Mouse (Mus musculus): ENCODE measurements around the gene C1ql1. TPM values are rescaled to one million over a fixed set of nuclear protein-coding genes. Genes with fewer than 3 reads are reported as not detected.

Gene C1ql1
- polyA plus RNA-seq, 1 experiment from 2014 or later = 7.9 TPM

DNA sequence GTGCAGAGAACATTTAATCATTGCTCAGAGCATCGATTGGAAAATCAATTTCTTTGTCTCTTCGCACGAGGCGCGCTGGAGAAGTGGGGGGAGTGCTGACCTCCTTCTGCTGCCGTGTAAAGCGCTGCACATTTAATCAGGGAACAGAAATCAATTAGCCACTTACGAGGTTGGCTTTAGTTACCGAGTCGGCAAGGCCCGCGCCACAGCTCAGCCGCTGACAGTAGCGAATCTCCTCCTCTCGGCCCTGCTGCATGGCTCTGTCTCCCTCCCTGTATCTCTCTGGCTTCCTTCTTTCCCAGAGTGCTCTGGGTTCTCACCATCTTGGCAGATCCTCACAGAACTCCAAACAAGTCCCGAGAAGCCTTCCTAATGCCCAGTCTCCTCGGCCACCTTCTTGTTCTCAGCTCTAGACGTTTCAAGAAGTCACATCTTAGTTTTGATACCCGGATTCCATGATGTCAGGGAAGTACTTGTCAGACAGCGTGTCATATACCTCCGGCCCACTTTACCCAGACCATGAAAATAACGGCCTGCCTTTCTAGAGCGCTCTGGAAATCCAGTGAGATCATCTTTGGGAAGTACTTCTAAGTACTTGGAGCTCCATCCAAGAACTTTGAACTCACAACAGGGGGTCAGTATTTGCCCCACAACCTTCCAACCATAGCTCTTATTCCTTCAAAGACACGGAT, 17.5 kb upstream of the C1ql1 start:
- Histone ChIP-seq H3K27me3 (ENCODE audit: control insufficient read depth, insufficient read depth, low read depth, low read length) (no peaks in the 10 kb centered on the region), H3K4me2 (ENCODE audit: low read length) (peak overlapping the region; percentile 48), H3K27ac (ENCODE audit: low read length) (peak overlapping the region; percentile 81), H3K36me3 (ENCODE audit: control insufficient read depth, insufficient read depth, low read length) (no peaks in the 10 kb centered on the region), H3K4me3 (ENCODE audit: low read depth, low read length) (no peak overlapping the region), H3K9ac (ENCODE audit: low read depth, low read length) (peak overlapping the region; percentile 55), H3K4me1 (ENCODE audit: control insufficient read depth, insufficient read depth, low read length) (peaks cover 19% of the 10 kb centered on the region), H3K9me3 (replicated peaks; ENCODE audit: control insufficient read depth, low read length, poor library complexity, severe bottlenecking) (no peaks in the 10 kb centered on the region)
- 18% methylated on average over 24 of the region's 24 CpGs for WGBS
- peak; percentile 49; the same call in 1 of the 2 replicates for ATAC-seq

DNA sequence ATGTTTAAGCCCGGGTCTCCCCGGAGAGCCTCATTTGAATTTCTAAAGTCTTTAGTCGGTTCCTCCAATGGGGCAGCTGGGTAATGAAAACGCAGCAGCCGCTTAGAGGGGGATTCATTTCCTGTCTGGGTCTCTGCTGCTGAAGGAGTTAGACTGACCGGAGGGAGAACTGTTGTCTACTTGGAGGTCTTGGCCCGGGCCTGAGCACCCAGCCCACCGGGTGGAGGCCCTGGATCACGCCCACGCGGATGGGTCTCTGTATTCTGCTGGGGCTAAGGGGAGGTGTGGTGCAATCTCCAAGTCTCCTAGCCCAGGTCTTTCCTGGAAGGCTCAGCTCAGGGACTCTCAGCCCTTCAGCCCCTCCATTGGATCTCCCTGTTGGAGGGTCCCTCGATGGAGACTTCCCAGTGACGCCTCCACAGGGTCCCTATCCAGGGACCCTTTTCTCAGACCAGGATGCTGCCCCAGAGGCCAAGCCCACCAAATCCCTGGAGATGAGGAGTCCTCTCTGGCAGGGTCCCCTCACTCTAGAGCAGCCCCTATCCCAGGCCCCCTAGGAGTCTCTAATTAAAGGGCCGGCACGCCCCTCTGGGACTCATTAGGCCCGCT, 16.9 kb upstream of the C1ql1 start:
- Histone ChIP-seq H3K27me3 (ENCODE audit: control insufficient read depth, insufficient read depth, low read depth, low read length) (no peaks in the 10 kb centered on the region), H3K9ac (ENCODE audit: low read depth, low read length) (peak overlapping the region; percentile 55), H3K36me3 (ENCODE audit: control insufficient read depth, insufficient read depth, low read length) (no peaks in the 10 kb centered on the region), H3K4me3 (ENCODE audit: low read depth, low read length) (peak overlapping the region; percentile 6; the same call in 1 of the 2 replicates), H3K27ac (ENCODE audit: low read length) (peak overlapping the region; percentile 81), H3K4me1 (ENCODE audit: control insufficient read depth, insufficient read depth, low read length) (peaks cover 19% of the 10 kb centered on the region), H3K4me2 (ENCODE audit: low read length) (peak overlapping the region; percentile 48), H3K9me3 (replicated peaks; ENCODE audit: control insufficient read depth, low read length, poor library complexity, severe bottlenecking) (no peaks in the 10 kb centered on the region)
- peak; percentile 64; the same call in 1 of the 2 replicates for ATAC-seq
- WGBS = 2% methylated on average over 16 of the region's 16 CpGs

DNA sequence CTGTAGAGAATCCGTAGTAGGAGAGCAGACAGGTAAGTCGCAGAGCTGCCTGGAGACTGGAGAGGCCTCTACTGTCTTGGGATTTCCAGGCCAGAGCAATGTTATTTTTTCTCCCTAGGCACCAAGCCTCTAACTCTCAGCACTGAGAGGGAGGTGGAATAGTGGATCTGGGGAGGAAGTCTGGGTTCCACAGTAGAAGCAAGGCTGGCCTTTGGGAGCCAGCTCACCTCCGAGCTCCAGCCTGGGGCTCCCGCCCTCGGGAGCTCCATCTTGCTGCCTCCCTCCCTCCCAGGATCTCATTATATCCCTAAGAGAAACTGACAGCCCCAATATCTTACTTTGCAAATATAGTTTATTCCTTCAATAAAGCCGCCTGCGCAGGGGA, 16.4 kb upstream of the C1ql1 start:
- Histone ChIP-seq H3K27me3 (ENCODE audit: control insufficient read depth, insufficient read depth, low read depth, low read length) (no peaks in the 10 kb centered on the region), H3K4me1 (ENCODE audit: control insufficient read depth, insufficient read depth, low read length) (peaks cover 19% of the 10 kb centered on the region), H3K9ac (ENCODE audit: low read depth, low read length) (peak overlapping the region; percentile 55; the same call in 1 of the 2 replicates), H3K27ac (ENCODE audit: low read length) (peak overlapping the region; percentile 45; the same call in 1 of the 2 replicates), H3K36me3 (ENCODE audit: control insufficient read depth, insufficient read depth, low read length) (no peaks in the 10 kb centered on the region), H3K4me2 (ENCODE audit: low read length) (peak overlapping the region; percentile 48), H3K9me3 (replicated peaks; ENCODE audit: control insufficient read depth, low read length, poor library complexity, severe bottlenecking) (no peaks in the 10 kb centered on the region), H3K4me3 (ENCODE audit: low read depth, low read length) (no peak overlapping the region; the same call in 1 of the 2 replicates)
- WGBS = 18% methylated on average over 7 of the region's 7 CpGs
- no peak for ATAC-seq

DNA sequence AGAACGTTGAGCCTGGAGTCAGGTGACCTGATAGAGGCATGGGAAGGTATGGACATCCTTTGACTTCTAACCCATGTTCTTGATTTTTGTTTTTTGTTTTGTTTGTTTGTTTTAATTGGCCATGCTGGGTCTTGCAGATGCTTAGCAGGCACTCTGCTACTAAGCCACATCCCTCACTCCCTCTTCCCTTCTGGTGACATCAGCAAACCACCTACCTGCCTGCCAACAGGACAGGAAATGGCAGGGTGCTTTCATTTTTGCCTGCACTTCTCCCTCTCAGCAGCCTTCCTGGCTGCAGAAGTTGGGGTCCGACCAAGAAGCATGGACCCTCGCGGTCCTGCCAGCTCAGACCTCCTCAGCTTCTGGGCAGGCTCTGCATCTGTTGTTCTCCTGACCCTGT, 14.6 kb upstream of the C1ql1 start:
- ATAC-seq = no peak
- 98% methylated on average over 4 of the region's 4 CpGs for WGBS

DNA sequence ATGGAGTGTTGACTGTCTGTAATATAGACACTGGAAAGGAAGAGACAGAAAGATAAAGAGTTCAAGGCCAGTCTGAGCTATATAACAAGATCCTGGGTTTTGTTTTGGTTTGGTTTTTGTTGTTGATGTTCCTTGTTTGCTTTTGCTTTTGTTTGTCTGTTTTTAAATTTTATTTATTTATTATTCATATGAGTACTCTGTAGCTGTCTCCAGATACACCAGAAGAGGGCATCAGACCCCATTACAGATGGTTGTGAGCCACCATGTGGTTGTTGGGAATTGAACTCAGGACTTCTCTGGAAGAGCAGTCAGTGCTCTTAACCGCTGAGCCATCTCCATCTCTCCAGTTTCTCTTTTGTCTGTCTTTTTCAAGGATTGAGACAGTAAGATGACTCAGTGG, 12.4 kb upstream of the C1ql1 start:
- Histone ChIP-seq H3K9ac (ENCODE audit: low read depth, low read length) (no peak overlapping the region), H3K4me2 (ENCODE audit: low read length) (no peak overlapping the region), H3K27me3 (ENCODE audit: control insufficient read depth, insufficient read depth, low read depth, low read length) (no peaks in the 10 kb centered on the region), H3K27ac (ENCODE audit: low read length) (no peak overlapping the region), H3K36me3 (ENCODE audit: control insufficient read depth, insufficient read depth, low read length) (no peaks in the 10 kb centered on the region), H3K9me3 (replicated peaks; ENCODE audit: control insufficient read depth, low read length, poor library complexity, severe bottlenecking) (no peaks in the 10 kb centered on the region), H3K4me3 (ENCODE audit: low read depth, low read length) (no peak overlapping the region), H3K4me1 (ENCODE audit: control insufficient read depth, insufficient read depth, low read length) (peaks cover 15% of the 10 kb centered on the region)
- WGBS = 94% methylated on average over 1 of the region's 1 CpGs
- ATAC-seq = no peak

More for the DNA sequence above, 14.6 kb upstream of the C1ql1 start:
- H3K27ac ChIP-seq (ENCODE audit: low read length) = no peak overlapping the region
- no peaks in the 10 kb centered on the region for H3K9me3 ChIP-seq (replicated peaks; ENCODE audit: control insufficient read depth, low read length, poor library complexity, severe bottlenecking)
- H3K36me3 ChIP-seq (ENCODE audit: control insufficient read depth, insufficient read depth, low read length) = no peaks in the 10 kb centered on the region
- no peak overlapping the region for H3K4me2 ChIP-seq (ENCODE audit: low read length)
- H3K4me1 ChIP-seq (ENCODE audit: control insufficient read depth, insufficient read depth, low read length) = peaks cover 23% of the 10 kb centered on the region
- no peak overlapping the region for H3K4me3 ChIP-seq (ENCODE audit: low read depth, low read length)
- no peaks in the 10 kb centered on the region for H3K27me3 ChIP-seq (ENCODE audit: control insufficient read depth, insufficient read depth, low read depth, low read length)
- H3K9ac ChIP-seq (ENCODE audit: low read depth, low read length) = no peak overlapping the region

DNA sequence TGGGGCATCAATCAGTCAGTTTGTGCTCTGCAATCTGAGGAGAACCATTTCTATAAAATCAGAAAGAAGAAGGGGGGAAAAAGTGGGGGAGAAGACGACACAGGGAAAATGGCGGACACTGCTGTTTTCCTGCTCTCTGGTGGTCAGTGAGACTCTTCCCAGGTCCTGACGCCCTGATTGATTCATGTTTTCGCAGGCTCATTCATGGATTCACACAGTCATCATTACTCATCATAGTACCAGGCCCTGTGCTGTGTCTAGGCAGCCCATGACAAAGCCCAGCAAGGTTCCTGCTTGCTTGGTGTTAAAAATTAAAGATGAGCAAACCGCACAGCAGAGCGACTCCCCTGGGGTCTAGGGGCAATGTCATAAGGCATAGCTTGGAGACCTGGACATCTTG, 11.9 kb upstream of the C1ql1 start:
- Histone ChIP-seq H3K4me3 (ENCODE audit: low read depth, low read length) (no peak overlapping the region), H3K4me1 (ENCODE audit: control insufficient read depth, insufficient read depth, low read length) (peaks cover 10% of the 10 kb centered on the region), H3K27ac (ENCODE audit: low read length) (no peak overlapping the region), H3K27me3 (ENCODE audit: control insufficient read depth, insufficient read depth, low read depth, low read length) (no peaks in the 10 kb centered on the region), H3K9me3 (replicated peaks; ENCODE audit: control insufficient read depth, low read length, poor library complexity, severe bottlenecking) (no peaks in the 10 kb centered on the region), H3K4me2 (ENCODE audit: low read length) (no peak overlapping the region), H3K9ac (ENCODE audit: low read depth, low read length) (no peak overlapping the region), H3K36me3 (ENCODE audit: control insufficient read depth, insufficient read depth, low read length) (no peaks in the 10 kb centered on the region)
- no peak for ATAC-seq
- 86% methylated on average over 6 of the region's 6 CpGs for WGBS

DNA sequence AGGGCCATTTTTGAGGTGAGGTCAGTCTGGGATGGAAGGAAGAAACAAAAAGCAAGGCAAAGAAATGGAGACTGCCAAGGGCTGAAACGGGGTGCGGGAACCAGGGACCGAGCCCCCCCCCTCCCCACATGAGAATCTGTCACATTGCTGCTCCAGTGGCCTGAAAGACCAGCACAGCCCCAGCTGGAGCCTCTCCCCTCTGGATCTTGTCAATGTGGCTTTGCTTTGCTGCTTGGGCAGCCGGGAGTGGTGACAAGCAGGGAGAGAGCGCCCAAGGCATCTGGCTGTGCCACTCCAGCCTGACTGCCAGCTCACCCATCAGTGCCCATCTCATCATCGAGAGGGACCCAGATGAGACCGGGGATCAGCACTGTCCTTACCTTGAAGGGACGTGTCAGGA, 11.2 kb upstream of the C1ql1 start:
- WGBS = 79% methylated on average over 8 of the region's 8 CpGs
- Histone ChIP-seq H3K27ac (ENCODE audit: low read length) (no peak overlapping the region), H3K4me1 (ENCODE audit: control insufficient read depth, insufficient read depth, low read length) (peaks cover 5% of the 10 kb centered on the region), H3K27me3 (ENCODE audit: control insufficient read depth, insufficient read depth, low read depth, low read length) (no peaks in the 10 kb centered on the region), H3K4me3 (ENCODE audit: low read depth, low read length) (no peak overlapping the region), H3K9me3 (replicated peaks; ENCODE audit: control insufficient read depth, low read length, poor library complexity, severe bottlenecking) (no peaks in the 10 kb centered on the region), H3K36me3 (ENCODE audit: control insufficient read depth, insufficient read depth, low read length) (no peaks in the 10 kb centered on the region), H3K4me2 (ENCODE audit: low read length) (no peak overlapping the region), H3K9ac (ENCODE audit: low read depth, low read length) (no peak overlapping the region)
- no peak for ATAC-seq

DNA sequence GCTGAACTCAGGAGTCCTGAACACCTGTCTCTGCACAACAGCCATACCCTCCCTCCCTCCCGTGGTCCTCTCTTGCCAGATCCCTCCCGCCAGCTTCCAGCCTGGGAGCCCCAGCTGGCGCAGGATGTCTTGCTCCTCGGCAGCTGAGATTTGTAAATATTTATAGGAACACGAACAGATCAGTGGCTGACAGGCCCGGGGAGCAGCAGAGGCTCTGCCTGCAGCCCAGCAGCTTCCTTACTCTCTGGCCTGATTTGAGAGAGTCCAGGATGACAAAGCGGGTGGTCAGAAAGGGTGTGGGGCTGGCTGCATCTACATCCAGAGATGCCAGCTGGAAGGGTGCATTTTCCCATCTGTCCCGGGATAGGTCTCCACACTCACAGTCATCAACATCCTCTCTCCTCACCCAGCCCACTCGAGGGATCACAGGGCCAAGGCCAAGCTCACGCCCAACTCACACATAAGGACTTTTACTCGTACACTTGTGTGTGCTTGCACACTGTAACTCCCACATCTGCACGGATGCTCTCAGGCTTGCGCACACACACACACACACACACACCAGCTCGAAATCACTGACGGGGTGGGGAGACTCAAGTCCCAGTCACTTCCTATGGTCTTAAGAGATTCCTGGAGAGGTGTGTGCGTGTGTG, 10.6 kb upstream of the C1ql1 start:
- Histone ChIP-seq H3K27ac (ENCODE audit: low read length) (no peak overlapping the region), H3K27me3 (ENCODE audit: control insufficient read depth, insufficient read depth, low read depth, low read length) (no peaks in the 10 kb centered on the region), H3K9me3 (replicated peaks; ENCODE audit: control insufficient read depth, low read length, poor library complexity, severe bottlenecking) (no peaks in the 10 kb centered on the region), H3K9ac (ENCODE audit: low read depth, low read length) (no peak overlapping the region), H3K36me3 (ENCODE audit: control insufficient read depth, insufficient read depth, low read length) (no peaks in the 10 kb centered on the region), H3K4me2 (ENCODE audit: low read length) (no peak overlapping the region), H3K4me3 (ENCODE audit: low read depth, low read length) (no peak overlapping the region), H3K4me1 (ENCODE audit: control insufficient read depth, insufficient read depth, low read length) (peaks cover 5% of the 10 kb centered on the region)
- ATAC-seq = no peak
- 47% methylated on average over 16 of the region's 16 CpGs for WGBS

DNA sequence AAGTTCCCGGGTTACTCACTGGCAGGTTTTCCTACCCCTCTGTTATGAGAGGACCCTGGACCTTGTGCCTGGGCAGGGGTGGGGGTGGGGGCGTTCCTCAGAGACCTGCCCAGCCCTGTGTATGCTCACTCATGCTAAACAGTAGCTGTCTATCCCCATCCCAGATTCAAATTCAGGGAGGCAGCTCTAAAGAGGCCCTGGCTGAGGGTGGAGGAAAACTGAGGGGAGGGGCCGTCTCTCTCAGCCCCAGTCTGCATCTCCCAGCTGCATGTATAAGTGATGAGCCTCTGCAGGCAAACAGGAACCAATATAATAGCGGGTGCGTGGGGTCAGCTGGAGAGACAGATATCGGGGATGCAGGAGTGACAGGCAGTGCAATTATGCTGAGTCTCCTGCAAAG, 6.4 kb upstream of the C1ql1 start:
- Histone ChIP-seq H3K9ac (ENCODE audit: low read depth, low read length) (no peak overlapping the region), H3K27ac (ENCODE audit: low read length) (no peak overlapping the region), H3K4me1 (ENCODE audit: control insufficient read depth, insufficient read depth, low read length) (peaks cover 15% of the 10 kb centered on the region), H3K4me3 (ENCODE audit: low read depth, low read length) (no peak overlapping the region), H3K27me3 (ENCODE audit: control insufficient read depth, insufficient read depth, low read depth, low read length) (peaks cover 20% of the 10 kb centered on the region), H3K4me2 (ENCODE audit: low read length) (no peak overlapping the region), H3K36me3 (ENCODE audit: control insufficient read depth, insufficient read depth, low read length) (no peaks in the 10 kb centered on the region), H3K9me3 (replicated peaks; ENCODE audit: control insufficient read depth, low read length, poor library complexity, severe bottlenecking) (no peaks in the 10 kb centered on the region)
- 6% methylated on average over 6 of the region's 6 CpGs for WGBS
- no peak for ATAC-seq

Data from midbrain, embryonic 16.5 days (tissue).